Mouse (Mus musculus): Measurements from ENCODE around the gene Fzr1.

DNA sequence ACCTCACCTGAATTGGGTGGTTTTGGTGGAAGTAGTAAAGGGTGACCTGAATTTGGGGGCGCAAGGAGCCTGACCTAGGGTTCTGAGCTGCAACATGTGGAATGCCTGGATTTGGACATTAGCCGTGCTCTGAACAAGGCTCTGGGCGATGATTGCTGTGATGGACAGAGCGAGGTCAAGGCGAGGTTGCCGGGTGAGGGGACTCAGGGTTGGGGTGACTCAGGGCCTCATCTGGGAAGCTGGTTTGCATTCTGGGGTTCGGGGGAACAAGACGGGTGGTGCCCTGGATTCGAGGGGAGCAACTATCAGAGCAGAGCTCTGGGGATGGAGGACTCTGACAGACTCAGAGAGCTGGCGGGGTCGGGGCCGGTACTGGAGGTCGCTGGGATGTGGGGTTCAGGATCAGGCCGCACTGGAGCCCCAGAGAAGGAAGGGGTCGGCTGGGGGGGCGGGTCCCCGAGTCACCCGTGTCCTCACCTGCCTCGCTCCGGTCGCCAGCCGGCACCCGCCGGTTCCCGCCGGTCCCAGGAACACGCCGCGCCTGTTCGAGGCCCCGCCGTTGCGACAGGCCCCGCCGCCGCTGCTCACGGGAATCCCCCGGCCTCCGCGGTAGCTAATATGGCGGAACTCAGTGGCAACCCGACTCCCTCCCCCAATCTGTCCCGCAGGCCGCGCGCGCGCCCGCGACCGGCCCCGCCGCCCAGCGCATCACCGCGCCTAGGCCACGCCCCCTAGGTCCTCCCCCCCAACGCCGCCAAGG is at the start of gene Fzr1:
- TF ChIP-seq CTCF (conservative IDR thresholded peaks at IDR 0.05; ENCODE audit: low read length) = no peak
- no peak for TF ChIP-seq POU5F1 (IDR thresholded peaks at IDR 0.05; ENCODE audit: borderline replicate concordance, low read length)
- no peak for TF ChIP-seq NANOG (IDR thresholded peaks at IDR 0.05; ENCODE audit: borderline replicate concordance, low read length)
